Mouse (Mus musculus) CH12.LX (cell line): ENCODE data around the gene Psmd11. TPM values are rescaled to one million over a fixed set of nuclear protein-coding genes. Genes with fewer than 3 reads are reported as not detected.
A peak's percentile ranks its signal among the peaks of the same experiment; 100 is the strongest.

Experiments
- DNase-seq: peaks from one replicate; pipeline ENCODE4 v3.0.0-alpha.2; 2013; ENCODE audit errors: extremely low read depth
- H3K27ac ChIP-seq: 2 replicates; pipeline ENCODE4 v1.5.1; 2012; ENCODE audit warnings: low read depth, mild to moderate bottlenecking, control low read depth, moderate library complexity; ENCODE audit not compliant: insufficient read depth
- H3K27me3 ChIP-seq: replicated peaks from 2 replicates; pipeline ENCODE3; 2012; ENCODE audit warnings: inconsistent platforms
- H3K36me3 ChIP-seq, 2 experiments: replicated peaks in 1 of 2; 2 replicates each; pipeline versions ENCODE3 to v1.6.1; 2012; ENCODE audit warnings: inconsistent platforms in 1 of 2, low read length in 1 of 2, mild to moderate bottlenecking in 1 of 2, mixed read lengths in 1 of 2, moderate library complexity in 1 of 2; ENCODE audit not compliant: control insufficient read depth in 1 of 2, insufficient read depth in 1 of 2
- H3K4me1 ChIP-seq, 2 experiments: 2 replicates each; pipeline ENCODE4 v1.6.1; 2012; ENCODE audit warnings: inconsistent platforms in 1 of 2, moderate library complexity in 1 of 2; ENCODE audit not compliant: insufficient read depth in 2 of 2, control insufficient read depth in 1 of 2
- H3K4me2 ChIP-seq: 2 replicates; pipeline ENCODE4 v1.6.1; 2012; ENCODE audit warnings: low read depth, mild to moderate bottlenecking, control low read depth; ENCODE audit not compliant: poor library complexity, insufficient read depth, severe bottlenecking
- H3K4me3 ChIP-seq, 3 experiments: fragments of 150-350 bp in 1 of 3; sonication (generic) in 1 of 3; replicated peaks in 1 of 3; 2 replicates each; pipeline versions ENCODE3 to v1.5.1; 2011 to 2012; ENCODE audit warnings: low read depth in 2 of 3, low read length in 2 of 3, mild to moderate bottlenecking in 2 of 3, moderate library complexity in 2 of 3, control low read depth in 1 of 3, improper control_type of control experiment in 1 of 3, inconsistent platforms in 1 of 3, mixed read lengths in 1 of 3; ENCODE audit not compliant: poor library complexity in 1 of 3
- H3K79me2 ChIP-seq: replicated peaks from 2 replicates; pipeline ENCODE4 v1.6.1; 2012; ENCODE audit warnings: mild to moderate bottlenecking, moderate library complexity; ENCODE audit not compliant: control insufficient read depth, poor library complexity, insufficient read depth, severe bottlenecking; ENCODE audit errors: extremely low read depth
- H3K9ac ChIP-seq: 2 replicates; pipeline ENCODE4 v1.6.1; 2012; ENCODE audit warnings: low read depth, mild to moderate bottlenecking, control low read depth, moderate library complexity; ENCODE audit not compliant: insufficient read depth
- H3K9me3 ChIP-seq: replicated peaks from 2 replicates; pipeline ENCODE3; 2012; ENCODE audit warnings: low read length, inconsistent platforms, mixed read lengths
- BHLHE40 ChIP-seq: IDR thresholded peaks from 2 replicates; pipeline ENCODE4 v1.6.1; 2011; ENCODE audit warnings: mild to moderate bottlenecking, low read depth, low read length, improper control_type of control experiment
- ELF1 ChIP-seq: IDR thresholded peaks from 2 replicates; pipeline ENCODE4 v1.6.1; 2014; ENCODE audit warnings: low read depth, mild to moderate bottlenecking, inconsistent platforms, low read length, improper control_type of control experiment
- ETS1 ChIP-seq: conservative IDR thresholded peaks from 2 replicates; pipeline ENCODE4 v1.6.1; 2012; ENCODE audit warnings: low read depth, mild to moderate bottlenecking, inconsistent platforms, low read length, improper control_type of control experiment, moderate library complexity
- JUND ChIP-seq: conservative IDR thresholded peaks from 2 replicates; pipeline ENCODE4 v1.6.1; 2011; ENCODE audit warnings: low read depth, low read length, improper control_type of control experiment
- MAX ChIP-seq: IDR thresholded peaks from 2 replicates; pipeline ENCODE4 v1.6.1; 2011; ENCODE audit warnings: low read length, improper control_type of control experiment
- MAZ ChIP-seq: IDR thresholded peaks from 2 replicates; pipeline ENCODE4 v1.6.1; 2012; ENCODE audit warnings: low read depth, mild to moderate bottlenecking, inconsistent platforms, low read length, improper control_type of control experiment, moderate library complexity
- MEF2A ChIP-seq: IDR thresholded peaks from 2 replicates; pipeline ENCODE4 v1.6.1; 2014; ENCODE audit warnings: low read depth, mild to moderate bottlenecking, inconsistent platforms, low read length, improper control_type of control experiment, borderline replicate concordance
- RAD21 ChIP-seq: IDR thresholded peaks from 2 replicates; pipeline ENCODE4 v1.6.1; 2011; ENCODE audit warnings: low read depth, mild to moderate bottlenecking, low read length, improper control_type of control experiment, moderate library complexity
- TCF12 ChIP-seq: IDR thresholded peaks from 2 replicates; pipeline ENCODE4 v1.6.1; 2014; ENCODE audit warnings: low read depth, mild to moderate bottlenecking, inconsistent platforms, low read length, improper control_type of control experiment
- UBTF ChIP-seq: IDR thresholded peaks from 2 replicates; pipeline ENCODE4 v1.6.1; 2012; ENCODE audit warnings: low read depth, mild to moderate bottlenecking, inconsistent platforms, low read length, improper control_type of control experiment, moderate library complexity
- ZKSCAN1 ChIP-seq: IDR thresholded peaks from 2 replicates; pipeline ENCODE4 v1.6.1; 2012; ENCODE audit warnings: low read depth, inconsistent platforms, low read length, improper control_type of control experiment, borderline replicate concordance
- dilution Hi-C: fragments of 300-500 bp; cut with MboI; formaldehyde crosslinking; loops from 2 replicates; pipeline ENCODE4 v1.14.3; 2020; ENCODE audit warnings: low sequenced_read_pairs; ENCODE audit not compliant: extremely low pct_unique_long_range_greater_than_20kb, extremely low pct_ligation_motif_present
- in situ Hi-C: fragments of 300-500 bp; cut with MboI; formaldehyde crosslinking; loops from 3 replicates; pipeline ENCODE4 v1.14.3; 2019; ENCODE audit warnings: low sequenced_read_pairs, low pct_ligation_motif_present, low pct_unique_long_range_greater_than_20kb, mixed read lengths
- polyA plus RNA-seq: library from polyadenylated mRNA; unstranded; fragments of >175 nt; gene quantifications from 2 replicates; pipeline ENCODE4 v1.2.1, GENCODE M21; 2012; ENCODE audit warnings: low read depth; ENCODE audit not compliant: insufficient read length
- total RNA-seq, 2 experiments: library from RNA; depleted of rRNA; stranded (reverse); fragments of 300-350 nt in 1 of 2; fragments of >200 nt in 1 of 2; gene quantifications; 2 replicates each; pipeline ENCODE4 v1.2.3; 2012 to 2014

Psmd11 gene
- total and polyA plus RNA-seq, 3 experiments = 116 to 191 (median 141) TPM

DNA sequence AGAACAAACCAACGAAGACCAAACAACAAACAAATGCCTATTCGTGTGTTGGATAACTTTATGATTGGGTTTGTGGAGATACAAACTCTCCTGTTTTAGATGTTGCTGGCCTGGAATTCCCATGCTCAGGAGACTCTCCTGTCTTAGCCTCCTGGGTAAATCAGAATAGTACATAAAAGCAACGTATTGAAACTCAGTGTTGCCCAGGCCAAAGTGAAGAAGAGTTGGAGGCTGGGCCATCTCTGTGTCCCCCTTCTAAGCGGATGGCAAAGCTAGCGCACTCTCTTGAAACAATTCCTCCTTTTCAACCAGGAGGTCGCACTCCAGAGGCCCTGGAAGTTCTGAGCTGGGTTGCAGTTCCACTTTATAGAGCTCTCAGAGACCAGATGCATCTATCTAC lies 74.9 kb downstream of the Psmd11 start:
- no peaks in the 10 kb centered on the region for H3K79me2 ChIP-seq
- TF ChIP-seq UBTF = no peak
- TF ChIP-seq ZKSCAN1 = no peak
- no peak for TF ChIP-seq MEF2A
- TF ChIP-seq ELF1 = no peak
- no peak for TF ChIP-seq RAD21
- TF ChIP-seq MAX = no peak
- TF ChIP-seq MAZ = no peak
- TF ChIP-seq BHLHE40 = no peak
- no peak for TF ChIP-seq JUND
- dilution Hi-C loops = no loop called here
- H3K36me3 ChIP-seq = no peaks in the 10 kb centered on the region
- H3K4me3 ChIP-seq = no peak overlapping the region
- H3K27ac ChIP-seq = no peak overlapping the region
- no peak for DNase-seq
- H3K27me3 ChIP-seq = no peaks in the 10 kb centered on the region
- in situ Hi-C loops = no loop called here
- no peak overlapping the region for H3K4me2 ChIP-seq
- peaks cover 59 to 87% of the 10 kb centered on the region in 2 experiments for H3K4me1 ChIP-seq
- no peak overlapping the region for H3K9ac ChIP-seq
- H3K9me3 ChIP-seq = peaks cover 5% of the 10 kb centered on the region

GRCm38 (mm10) chr11:80503726-80504452 lies 75.5 kb downstream of the Psmd11 start:
- no peaks in the 10 kb centered on the region for H3K36me3 ChIP-seq
- H3K27ac ChIP-seq = peak overlapping the region; percentile 85
- no peaks in the 10 kb centered on the region for H3K27me3 ChIP-seq
- 0 out of 2 replicates have a peak overlapping the region, but pooled peaks have one; percentile 14 for H3K4me2 ChIP-seq
- H3K9ac ChIP-seq = peak overlapping the region; percentile 3; the same call in 1 of the 2 replicates
- H3K4me3 ChIP-seq = peak overlapping the region in 1 of 3 experiments; percentile 3
- in situ Hi-C loops (no loop called here), dilution Hi-C loops (no loop called here)
- DNase-seq = peak; percentile 61
- no peaks in the 10 kb centered on the region for H3K79me2 ChIP-seq
- H3K9me3 ChIP-seq = peaks cover 5% of the 10 kb centered on the region
- H3K4me1 ChIP-seq = peaks cover 55 to 85% of the 10 kb centered on the region in 2 experiments
- TF ChIP-seq UBTF = no peak
- peak; percentile 64 for TF ChIP-seq TCF12
- TF ChIP-seq ETS1 = peak; percentile 2
